Mouse (Mus musculus): Measurements from ENCODE around the gene Lgals1. TPM values are rescaled to one million over a fixed set of nuclear protein-coding genes. Genes with fewer than 3 reads are reported as not detected.

Gene Lgals1
- polyA plus RNA-seq, 1 experiment from 2014 or later, result 263 TPM

Small RNAs within 50 kb of the gene (microRNA-seq; reads per million reads assigned to microRNA genes)
- not detected for gene Mir6955

Other genes starting within 250 kb of the Lgals1 start
- 0.15 and 0.73 TPM in 2 replicates for gene Elfn2, start 208.0 kb upstream of the Lgals1 start, polyA plus RNA-seq (2014; fragmentation: Nextera tagmentation; extraction: Ambion mirVana)
- 34.1 and 34.9 TPM in 2 replicates for gene Mfng, start 153.2 kb upstream of the Lgals1 start, polyA plus RNA-seq (2014; fragmentation: Nextera tagmentation; extraction: Ambion mirVana)
- gene Card10, start 123.7 kb upstream of the Lgals1 start, polyA plus RNA-seq (2014; fragmentation: Nextera tagmentation; extraction: Ambion mirVana), result 3.3 and 3.7 TPM in 2 replicates
- gene Cdc42ep1, start 84.1 kb upstream of the Lgals1 start, polyA plus RNA-seq (2014; fragmentation: Nextera tagmentation; extraction: Ambion mirVana), result 14.0 and 15.1 TPM in 2 replicates
- not detected in 2 replicates for gene Lgals2, start 71.2 kb upstream of the Lgals1 start, polyA plus RNA-seq (2014; fragmentation: Nextera tagmentation; extraction: Ambion mirVana)
- gene Gga1, start 49.5 kb upstream of the Lgals1 start, polyA plus RNA-seq (2014; fragmentation: Nextera tagmentation; extraction: Ambion mirVana), result 36.4 and 37.0 TPM in 2 replicates
- gene Gm49510, start 27.1 kb upstream of the Lgals1 start, polyA plus RNA-seq (2014; fragmentation: Nextera tagmentation; extraction: Ambion mirVana), result 0.27 TPM in 1 of 2 replicates, not detected in the other
- 14.4 and 15.3 TPM in 2 replicates for gene Sh3bp1, start 27.0 kb upstream of the Lgals1 start, polyA plus RNA-seq (2014; fragmentation: Nextera tagmentation; extraction: Ambion mirVana)
- gene Pdxp, start 12.8 kb upstream of the Lgals1 start, polyA plus RNA-seq (2014; fragmentation: Nextera tagmentation; extraction: Ambion mirVana), result 34.9 and 36.0 TPM in 2 replicates
- gene Nol12, start 8.2 kb downstream of the Lgals1 start, polyA plus RNA-seq (2014; fragmentation: Nextera tagmentation; extraction: Ambion mirVana), result 55.9 and 58.8 TPM in 2 replicates
- gene Triobp, start 21.0 kb downstream of the Lgals1 start, polyA plus RNA-seq (2014; fragmentation: Nextera tagmentation; extraction: Ambion mirVana), result 42.4 and 46.4 TPM in 2 replicates
- 289 and 340 TPM in 2 replicates for gene H1f0, start 101.7 kb downstream of the Lgals1 start, polyA plus RNA-seq (2014; fragmentation: Nextera tagmentation; extraction: Ambion mirVana)
- not detected in 2 replicates for gene Galr3, start 115.2 kb downstream of the Lgals1 start, polyA plus RNA-seq (2014; fragmentation: Nextera tagmentation; extraction: Ambion mirVana)
- gene Ankrd54, start 136.2 kb downstream of the Lgals1 start, polyA plus RNA-seq (2014; fragmentation: Nextera tagmentation; extraction: Ambion mirVana), result 59.5 and 65.6 TPM in 2 replicates
- gene Eif3l, start 148.5 kb downstream of the Lgals1 start, polyA plus RNA-seq (2014; fragmentation: Nextera tagmentation; extraction: Ambion mirVana), result 250 and 259 TPM in 2 replicates
- 6.8 and 7.9 TPM in 2 replicates for gene Micall1, start 182.2 kb downstream of the Lgals1 start, polyA plus RNA-seq (2014; fragmentation: Nextera tagmentation; extraction: Ambion mirVana)
- 301 and 311 TPM in 2 replicates for gene Polr2f, start 214.3 kb downstream of the Lgals1 start, polyA plus RNA-seq (2014; fragmentation: Nextera tagmentation; extraction: Ambion mirVana)
- gene 1700088E04Rik, start 214.5 kb downstream of the Lgals1 start, polyA plus RNA-seq (2014; fragmentation: Nextera tagmentation; extraction: Ambion mirVana), result 8.8 and 9.4 TPM in 2 replicates
- 25.3 and 32.9 TPM in 2 replicates for gene Sox10, start 238.5 kb downstream of the Lgals1 start, polyA plus RNA-seq (2014; fragmentation: Nextera tagmentation; extraction: Ambion mirVana)

All from neural tube, embryonic 11.5 days (tissue).